9 mouse cellular contexts compared by ENCODE assay signal in the genomic region with DNA sequence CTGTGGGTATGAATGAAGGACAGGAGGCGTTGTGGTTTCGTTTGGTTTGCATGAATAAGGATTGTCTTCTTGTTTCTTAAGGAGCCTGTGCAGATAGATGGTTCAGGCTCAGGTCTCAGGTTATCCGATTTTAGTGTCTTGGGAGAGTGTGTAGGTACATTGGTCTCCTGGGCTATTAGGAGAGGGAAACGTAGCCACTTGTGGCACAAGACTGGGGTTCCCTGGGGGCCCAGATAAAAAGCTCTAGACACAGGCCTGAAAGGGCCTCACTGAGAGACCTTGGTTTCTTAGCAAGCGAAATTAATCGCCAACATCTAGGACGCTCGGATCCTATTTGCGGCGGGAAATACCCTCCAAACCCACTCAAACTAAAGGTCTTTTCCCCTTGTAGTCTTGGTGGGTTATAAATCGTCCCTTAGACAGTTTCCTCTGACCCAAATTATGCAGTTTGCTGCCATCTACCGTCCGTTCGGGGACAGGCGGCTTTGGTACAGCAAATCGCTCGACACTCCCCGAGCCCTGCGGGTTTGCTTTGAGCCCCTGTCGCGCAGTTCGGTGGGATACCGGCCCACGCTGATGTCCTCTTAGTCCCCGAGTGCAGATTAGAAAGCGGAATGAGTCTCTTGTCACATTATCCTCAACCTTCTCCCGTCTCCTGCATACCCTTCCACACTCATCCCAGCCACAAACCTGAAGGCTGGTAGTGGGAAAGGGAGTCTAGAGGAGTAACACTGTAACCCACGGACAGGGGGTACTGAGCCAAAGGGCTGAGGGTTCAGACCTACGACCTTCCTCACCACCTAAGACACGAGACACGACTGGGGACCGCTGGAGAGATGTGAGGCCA. TPM values are rescaled to one million over a fixed set of nuclear protein-coding genes. Genes with fewer than 3 reads are reported as not detected.
DNase-seq lines count a peak whose midpoint lies in the region; ATAC-seq lines count a peak whose summit lies in the region.
"Had no signal": no experiment of that assay in that cellular context is flagged by ENCODE, and none has a peak within 500 bp of the region (broad histone marks: within the 10 kb centered on the region; RNA-seq: fewer than 3 reads in every experiment).

No protein-coding gene starts in this region.

- H3K36me3 ChIP-seq in forebrain, embryonic 10.5 days (replicated peaks): no peaks in the 10 kb centered on the region
- no peaks in the 10 kb centered on the region for H3K36me3 ChIP-seq in forebrain, embryonic 12.5 days (replicated peaks)
- H3K36me3 ChIP-seq in splenic B cell, adult 2 months (ENCODE audit: control insufficient read depth, insufficient read depth, low read length, poor library complexity, severe bottlenecking): no peaks in the 10 kb centered on the region

- no peak overlapping the region for H3K27ac ChIP-seq in forebrain, embryonic 10.5 days
- no peak overlapping the region for H3K27ac ChIP-seq in forebrain, embryonic 12.5 days

- intact Hi-C loops in heart, postnatal 14 days (cut with DNase I): loop anchor here (5.0 kb wide), 1 partner anchor 287 kb away; the partner anchor contains the start of gene Igf2bp1

- no peak for ATAC-seq in forebrain, embryonic 12.5 days (ENCODE audit: low FRiP score)
- peak; percentile 70 for ATAC-seq in megakaryocyte, adult 5-6 weeks (ENCODE audit: poor library complexity, severe bottlenecking)

- under 1% methylated on average over 32 of the region's 32 CpGs for WGBS in forebrain, embryonic 10.5 days
- WGBS in forebrain, embryonic 12.5 days: under 1% methylated on average over 32 of the region's 32 CpGs

- no peaks in the 10 kb centered on the region for H3K9me3 ChIP-seq in forebrain, embryonic 10.5 days
- H3K9me3 ChIP-seq in forebrain, embryonic 12.5 days: no peaks in the 10 kb centered on the region

- no peak overlapping the region for H3K4me2 ChIP-seq in forebrain, embryonic 12.5 days

- H3K4me1 ChIP-seq in forebrain, embryonic 10.5 days: peaks cover 7% of the 10 kb centered on the region; the same call in 1 of the 2 replicates
- peaks cover 4% of the 10 kb centered on the region for H3K4me1 ChIP-seq in forebrain, embryonic 12.5 days

- DNase-seq in forebrain, embryonic 10.5 days (ENCODE audit: extremely low spot score, low spot score): peak; percentile 80
- peak; percentile 68 to 86 for DNase-seq in CD8-positive naive resting alpha-beta T cell, adult 2 months (ENCODE audit: low read depth in 2 of 2, low spot score in 2 of 2)
- peak; percentile 45 for DNase-seq in c-Kit-positive CD71-positive TER-119-negative erythroid progenitor cells, embryonic 14.5 days (ENCODE audit: low read depth)
- DNase-seq in heart, postnatal 14 days: peak; percentile 68 to 81
- peak; percentile 92 to 96 for DNase-seq in kidney, postnatal 25 days
- peak; percentile 86 for DNase-seq in splenic B cell, adult 2 months (ENCODE audit: low read depth, low spot score)

- no peak overlapping the region for H3K9ac ChIP-seq in forebrain, embryonic 12.5 days

- peaks cover 100% of the 10 kb centered on the region for H3K27me3 ChIP-seq in forebrain, embryonic 10.5 days (ENCODE audit: poor library complexity, severe bottlenecking)
- peaks cover 97% of the 10 kb centered on the region for H3K27me3 ChIP-seq in forebrain, embryonic 12.5 days
- peaks cover 6% of the 10 kb centered on the region; the same call in 1 of the 2 replicates for H3K27me3 ChIP-seq in splenic B cell, adult 2 months (ENCODE audit: control insufficient read depth, insufficient read depth, low read length, poor library complexity, severe bottlenecking)

- no peak overlapping the region for H3K4me3 ChIP-seq in forebrain, embryonic 10.5 days
- no peak overlapping the region for H3K4me3 ChIP-seq in forebrain, embryonic 12.5 days (replicated peaks)

RNA-seq across cellular contexts. Expression of gene Hoxb6, which starts 2.2 kb away (rescaled TPM):
- not detected in 2 replicates for polyA plus RNA-seq in forebrain, embryonic 10.5 days (2016; fragmentation: Nextera tagmentation; extraction: Ambion mirVana)
- polyA plus RNA-seq in forebrain, embryonic 12.5 days (2016; fragmentation: Nextera tagmentation; extraction: Ambion mirVana): not detected in 2 replicates
- not detected for total RNA-seq in heart, postnatal 14 days (2021)
- not detected in 2 replicates for total RNA-seq in megakaryocyte, adult 5-6 weeks (2015)
- total RNA-seq in megakaryocyte, adult 5-6 weeks (2017): not detected in 2 replicates

RNA-seq across cellular contexts. Expression of gene Hoxb7, which starts 8.0 kb away (rescaled TPM):
- not detected in 2 replicates for polyA plus RNA-seq in forebrain, embryonic 10.5 days (2016; fragmentation: Nextera tagmentation; extraction: Ambion mirVana)
- not detected in 2 replicates for polyA plus RNA-seq in forebrain, embryonic 12.5 days (2016; fragmentation: Nextera tagmentation; extraction: Ambion mirVana)
- not detected for total RNA-seq in heart, postnatal 14 days (2021)
- total RNA-seq in megakaryocyte, adult 5-6 weeks (2015): 0.11 TPM in 1 of 2 replicates, not detected in the other
- not detected in 2 replicates for total RNA-seq in megakaryocyte, adult 5-6 weeks (2017)

RNA-seq across cellular contexts. Expression of gene Hoxb5, which starts 8.7 kb away (rescaled TPM):
- not detected in 2 replicates for polyA plus RNA-seq in forebrain, embryonic 10.5 days (2016; fragmentation: Nextera tagmentation; extraction: Ambion mirVana)
- polyA plus RNA-seq in forebrain, embryonic 12.5 days (2016; fragmentation: Nextera tagmentation; extraction: Ambion mirVana): not detected in 2 replicates
- under 1 TPM; 0.19 to 0.22 TPM for total RNA-seq in heart, postnatal 14 days (2021)
- not detected in 2 replicates for total RNA-seq in megakaryocyte, adult 5-6 weeks (2015)
- not detected in 2 replicates for total RNA-seq in megakaryocyte, adult 5-6 weeks (2017)

RNA-seq across cellular contexts. Expression of gene Hoxb8, which starts 12.8 kb away (rescaled TPM):
- not detected in 2 replicates for polyA plus RNA-seq in forebrain, embryonic 10.5 days (2016; fragmentation: Nextera tagmentation; extraction: Ambion mirVana)
- polyA plus RNA-seq in forebrain, embryonic 12.5 days (2016; fragmentation: Nextera tagmentation; extraction: Ambion mirVana): not detected in 2 replicates
- total RNA-seq in heart, postnatal 14 days (2021): not detected
- not detected in 2 replicates for total RNA-seq in megakaryocyte, adult 5-6 weeks (2015)
- not detected in 2 replicates for total RNA-seq in megakaryocyte, adult 5-6 weeks (2017)
- polyA plus RNA-seq: liver, embryonic 16.5 days had no signal

RNA-seq across cellular contexts. Expression of gene Hoxb9, which starts 23.2 kb away (rescaled TPM):
- polyA plus RNA-seq in forebrain, embryonic 10.5 days (2016; fragmentation: Nextera tagmentation; extraction: Ambion mirVana): not detected in 2 replicates
- not detected in 2 replicates for polyA plus RNA-seq in forebrain, embryonic 12.5 days (2016; fragmentation: Nextera tagmentation; extraction: Ambion mirVana)
- not detected for total RNA-seq in heart, postnatal 14 days (2021)
- total RNA-seq in megakaryocyte, adult 5-6 weeks (2015): not detected in 2 replicates
- not detected in 2 replicates for total RNA-seq in megakaryocyte, adult 5-6 weeks (2017)
- polyA plus RNA-seq: liver, embryonic 16.5 days had no signal
